12 mouse cellular contexts compared by ENCODE assay signal in genomic region chr4:45578554-45579370, GRCm38 (mm10). TPM values are rescaled to one million over a fixed set of nuclear protein-coding genes. Genes with fewer than 3 reads are reported as not detected.
DNase-seq lines count a peak whose midpoint lies in the region; ATAC-seq and TF ChIP-seq lines count a peak whose summit lies in the region.
"Had no signal": no experiment of that assay in that cellular context is flagged by ENCODE, and none has a peak within 500 bp of the region (broad histone marks: within the 10 kb centered on the region; RNA-seq: fewer than 3 reads in every experiment).

No protein-coding gene starts in this region.

- 39% methylated on average over 22 of the region's 22 CpGs for WGBS in heart, embryonic 10.5 days
- WGBS in kidney, postnatal 0 days, result 21% methylated on average over 20 of the region's 22 CpGs
- 47% methylated on average over 20 of the region's 22 CpGs for WGBS in liver, postnatal 0 days (ENCODE audit: insufficient replicate concordance)

- H3K4me1 ChIP-seq in heart, embryonic 10.5 days, result peaks cover 21% of the 10 kb centered on the region
- peaks cover 9% of the 10 kb centered on the region for H3K4me1 ChIP-seq in kidney, postnatal 0 days (replicated peaks; ENCODE audit: insufficient read depth, low read length)
- H3K4me1 ChIP-seq in liver, postnatal 0 days (ENCODE audit: insufficient read depth), result peaks cover 5% of the 10 kb centered on the region
- H3K4me1 ChIP-seq: liver, embryonic 15.5 days had no signal

- no peak for TF ChIP-seq EP300 in liver, postnatal 0 days (IDR thresholded peaks at IDR 0.05; ENCODE audit: low read depth)

- DNase-seq in heart, embryonic 10.5 days (ENCODE audit: low spot score), result no peak
- no peak for DNase-seq in heart, adult 18-20 months
- peak; percentile 64 for DNase-seq in embryo, embryonic 11 days
- peak; percentile 16 for DNase-seq in kidney, postnatal 0 days (ENCODE audit: low spot score)
- DNase-seq in liver, postnatal 0 days, result peak; percentile 65
- no peak for DNase-seq in thymus, postnatal 36 days
- no peak for DNase-seq in cerebellum, adult 9-11 months
- no peak for DNase-seq in lung, adult 18-20 months
- DNase-seq: cerebellum, postnatal 14 days; heart, postnatal 4 days had no signal

- H3K4me3 ChIP-seq in heart, embryonic 10.5 days, result no peak overlapping the region
- no peak overlapping the region for H3K4me3 ChIP-seq in kidney, postnatal 0 days (replicated peaks; ENCODE audit: low read depth, low read length)
- H3K4me3 ChIP-seq in liver, postnatal 0 days (ENCODE audit: low read depth, low read length), result no peak overlapping the region
- H3K4me3 ChIP-seq: liver, embryonic 15.5 days; neural tube, embryonic 12.5 days had no signal

- ATAC-seq in kidney, postnatal 0 days (replicated peaks; ENCODE audit: low FRiP score, low read depth), result peak; percentile 38; the same call in 1 of the 2 replicates
- peak; percentile 84 for ATAC-seq in liver, postnatal 0 days

- H3K27me3 ChIP-seq in heart, embryonic 10.5 days (ENCODE audit: insufficient read depth, poor library complexity, severe bottlenecking), result peaks cover 23% of the 10 kb centered on the region
- H3K27me3 ChIP-seq in kidney, postnatal 0 days (ENCODE audit: insufficient read depth, low read length), result no peaks in the 10 kb centered on the region
- no peaks in the 10 kb centered on the region for H3K27me3 ChIP-seq in liver, postnatal 0 days (ENCODE audit: insufficient read depth, low read length)
- H3K27me3 ChIP-seq: liver, embryonic 15.5 days had no signal

- H3K36me3 ChIP-seq in heart, embryonic 10.5 days, result no peaks in the 10 kb centered on the region
- no peaks in the 10 kb centered on the region for H3K36me3 ChIP-seq in kidney, postnatal 0 days (ENCODE audit: insufficient read depth, low read length)
- no peaks in the 10 kb centered on the region for H3K36me3 ChIP-seq in liver, postnatal 0 days (replicated peaks; ENCODE audit: insufficient read depth, low read length)
- H3K36me3 ChIP-seq: liver, embryonic 15.5 days; neural tube, embryonic 12.5 days had no signal

- H3K4me2 ChIP-seq in kidney, postnatal 0 days (ENCODE audit: low read length), result no peak overlapping the region; the same call in 1 of the 2 replicates
- H3K4me2 ChIP-seq in liver, postnatal 0 days (ENCODE audit: low read depth, low read length), result no peak overlapping the region
- H3K4me2 ChIP-seq: liver, embryonic 15.5 days; neural tube, embryonic 12.5 days had no signal

- no peaks in the 10 kb centered on the region for H3K9me3 ChIP-seq in heart, embryonic 10.5 days
- no peaks in the 10 kb centered on the region for H3K9me3 ChIP-seq in kidney, postnatal 0 days (replicated peaks; ENCODE audit: low read length)
- H3K9me3 ChIP-seq in liver, postnatal 0 days (ENCODE audit: low read length), result no peaks in the 10 kb centered on the region
- H3K9me3 ChIP-seq: liver, embryonic 15.5 days; neural tube, embryonic 12.5 days had no signal

- H3K9ac ChIP-seq in kidney, postnatal 0 days (ENCODE audit: low read depth, low read length), result 0 out of 2 replicates have a peak overlapping the region, but pooled peaks have one; percentile 27
- H3K9ac ChIP-seq in liver, postnatal 0 days (replicated peaks), result no peak overlapping the region
- H3K9ac ChIP-seq: liver, embryonic 15.5 days; neural tube, embryonic 12.5 days had no signal

- peak overlapping the region; percentile 44 for H3K27ac ChIP-seq in heart, embryonic 10.5 days
- H3K27ac ChIP-seq in kidney, postnatal 0 days, result peak overlapping the region; percentile 81
- no peak overlapping the region for H3K27ac ChIP-seq in liver, postnatal 0 days (ENCODE audit: low read depth)
- H3K27ac ChIP-seq: liver, embryonic 15.5 days; neural tube, embryonic 12.5 days had no signal

- no peak for TF ChIP-seq CTCF in kidney, postnatal 0 days (IDR thresholded peaks at IDR 0.05; ENCODE audit: low read depth)
- TF ChIP-seq CTCF in liver, postnatal 0 days (IDR thresholded peaks at IDR 0.05; ENCODE audit: low read depth), result no peak

RNA-seq across cellular contexts. Expression of gene Shb, which starts 46.5 kb away (rescaled TPM):
- 8.2 and 8.3 TPM in 2 replicates for polyA plus RNA-seq in heart, embryonic 10.5 days (2016; fragmentation: Nextera tagmentation; extraction: Ambion mirVana)
- 10 to 100 TPM; 32.5 to 45.3 TPM for total RNA-seq in heart, adult 18-20 months (2021)
- polyA plus RNA-seq in kidney, postnatal 0 days (2015; fragmentation: Nextera tagmentation; extraction: Ambion mirVana), result 5.4 and 6.6 TPM in 2 replicates
- polyA plus RNA-seq in liver, postnatal 0 days (2015; fragmentation: Nextera tagmentation; extraction: Ambion mirVana), result 2.5 and 3.2 TPM in 2 replicates

Comparison
In these comparisons a context has a peak if more than half of its experiments do, and no peak if none do; other contexts are left out.
1. DNase-seq: peak in embryo, embryonic 11 days (single experiment), kidney, postnatal 0 days (single experiment) and liver, postnatal 0 days (single experiment); none in heart, embryonic 10.5 days (single experiment), heart, adult 18-20 months (0 of 2), thymus, postnatal 36 days (0 of 2), cerebellum, adult 9-11 months (single experiment) and lung, adult 18-20 months (0 of 2).